Mouse (Mus musculus): Measurements from ENCODE around the gene Unc119b.
"Not testable (repeated sequence)": the region's sequence is repeated elsewhere in the genome, so short reads cannot be mapped to it uniquely, and the experiment has no call there.

The Unc119b gene

GRCm38 (mm10) chr5:115158040-115158983, 23.5 kb upstream of the Unc119b start, which contains the start of gene Mlec:
Gene Mlec, minus strand, starts transcription at chr5:115158179.
- peak; percentile 99 for DNase-seq (ENCODE audit: low read depth, low spot score)

- DNase-seq (ENCODE audit: low read depth, low spot score) = no peak
These were observed 22.3 kb upstream of the Unc119b start for GRCm38 (mm10) chr5:115156933-115157589.

- DNase-seq (ENCODE audit: low read depth, low spot score) = no peak
These were observed 21.6 kb upstream of the Unc119b start for GRCm38 (mm10) chr5:115156401-115156800.

- DNase-seq (ENCODE audit: low read depth, low spot score) = no peak
These were observed 21.1 kb upstream of the Unc119b start for GRCm38 (mm10) chr5:115155831-115156230.

- DNase-seq (ENCODE audit: low read depth, low spot score) = no peak
These were observed 20.4 kb upstream of the Unc119b start for GRCm38 (mm10) chr5:115155156-115155631.

- DNase-seq (ENCODE audit: low read depth, low spot score) = no peak
These were observed 17.6 kb upstream of the Unc119b start for GRCm38 (mm10) chr5:115152132-115152956.

GRCm38 (mm10) chr5:115151457-115151856, 16.7 kb upstream of the Unc119b start:
- DNase-seq (ENCODE audit: low read depth, low spot score) = no peak

- DNase-seq (ENCODE audit: low read depth, low spot score) = no peak
These were observed 16.2 kb upstream of the Unc119b start for GRCm38 (mm10) chr5:115150991-115151390.

- DNase-seq (ENCODE audit: low read depth, low spot score) = no peak
These were observed 15.1 kb upstream of the Unc119b start for GRCm38 (mm10) chr5:115149675-115150459.

- DNase-seq (ENCODE audit: low read depth, low spot score) = not testable (repeated sequence)
These were observed 14.1 kb upstream of the Unc119b start for GRCm38 (mm10) chr5:115148872-115149271.

GRCm38 (mm10) chr5:115148378-115148777, 13.6 kb upstream of the Unc119b start:
- no peak for DNase-seq (ENCODE audit: low read depth, low spot score)

- no peak for DNase-seq (ENCODE audit: low read depth, low spot score)
These were observed 12.6 kb upstream of the Unc119b start for GRCm38 (mm10) chr5:115147388-115147787.

GRCm38 (mm10) chr5:115146747-115147130, 12.0 kb upstream of the Unc119b start:
- DNase-seq (ENCODE audit: low read depth, low spot score) = no peak

GRCm38 (mm10) chr5:115145976-115146746, 11.4 kb upstream of the Unc119b start:
- no peak for DNase-seq (ENCODE audit: low read depth, low spot score)

- DNase-seq (ENCODE audit: low read depth, low spot score) = no peak
These were observed 10.6 kb upstream of the Unc119b start for GRCm38 (mm10) chr5:115145253-115145968.

GRCm38 (mm10) chr5:115144471-115144870, 9.7 kb upstream of the Unc119b start:
- DNase-seq (ENCODE audit: low read depth, low spot score) = no peak

- DNase-seq (ENCODE audit: low read depth, low spot score) = no peak
These were observed 8.8 kb upstream of the Unc119b start for GRCm38 (mm10) chr5:115143552-115143951.

GRCm38 (mm10) chr5:115142166-115142697, 7.5 kb upstream of the Unc119b start:
- no peak for DNase-seq (ENCODE audit: low read depth, low spot score)

- no peak for DNase-seq (ENCODE audit: low read depth, low spot score)
These were observed 6.0 kb upstream of the Unc119b start for GRCm38 (mm10) chr5:115140726-115141125.
